Mouse (Mus musculus) urinary bladder, postnatal 25 days (tissue): ENCODE results near the gene Pde7b.

Experiments
- DNase-seq: peaks from one replicate; pipeline ENCODE4 v3.0.0; 2022; ENCODE audit warnings: low spot score

Gene Pde7b

DNA sequence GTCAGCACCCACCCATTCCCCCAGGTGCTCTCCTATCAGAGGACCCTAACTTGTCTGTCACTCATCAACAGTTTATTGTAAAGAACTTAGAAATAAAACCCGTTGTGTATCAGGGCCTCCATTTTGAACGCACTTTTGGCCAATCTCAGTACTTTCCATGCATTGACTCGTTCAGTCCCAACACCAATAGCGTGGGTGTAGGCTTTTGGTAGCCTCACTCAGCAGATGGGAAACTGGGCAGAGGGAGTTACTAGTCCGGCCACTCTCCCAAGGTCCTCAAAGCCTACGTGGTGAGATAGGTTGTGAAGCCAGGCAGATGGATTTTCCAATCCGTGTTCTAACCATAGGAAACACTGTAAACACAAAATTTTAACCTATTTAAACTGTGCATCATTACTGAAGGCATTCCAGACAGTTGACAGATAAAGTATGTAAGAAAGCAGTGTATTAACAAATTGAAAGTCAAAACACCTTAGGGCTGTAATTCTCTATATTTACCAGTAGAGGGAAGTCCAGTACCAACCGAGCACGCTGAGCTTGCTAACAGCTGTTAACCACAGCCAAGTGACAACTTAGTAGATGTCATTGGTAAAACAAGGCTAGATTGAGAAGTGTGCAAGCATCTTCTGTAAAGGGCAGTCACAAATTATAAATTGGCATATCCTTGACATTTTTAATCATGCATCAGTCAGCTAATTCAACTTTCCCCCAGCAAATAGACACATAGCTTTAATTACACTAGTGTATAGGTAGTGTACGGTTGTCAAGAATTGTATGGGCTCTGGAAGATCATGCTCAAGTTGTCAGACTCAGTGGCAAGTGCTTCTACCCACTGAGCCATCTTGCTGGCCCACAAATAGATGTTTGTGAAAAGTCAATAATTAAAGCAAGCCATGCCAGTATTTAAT is 363.1 kb downstream of the Pde7b start:
- DNase-seq: no peak

DNA sequence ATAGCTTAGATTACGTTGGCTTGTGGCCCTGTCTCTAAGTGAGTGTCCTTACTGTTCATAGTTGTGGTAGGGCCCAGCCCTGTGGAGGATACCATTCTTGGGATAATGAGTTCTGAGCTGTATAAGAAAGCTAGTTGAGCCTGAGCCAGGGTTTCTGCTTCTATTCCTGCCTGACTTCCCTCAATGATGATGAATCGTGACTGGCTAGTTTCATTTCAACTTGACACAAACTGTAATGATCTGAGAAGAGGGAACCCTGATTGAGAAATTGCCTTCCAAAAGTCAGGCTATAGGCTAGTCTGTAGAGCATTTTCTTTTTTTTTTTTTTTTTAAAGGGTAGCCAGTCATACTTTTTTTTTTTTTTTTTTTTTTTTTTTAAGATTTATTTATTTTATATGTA is 376.0 kb downstream of the Pde7b start:
- no peak for DNase-seq
